Mouse (Mus musculus) heart, postnatal 0 days (tissue): ENCODE data around the gene Ccser1. TPM values are rescaled to one million over a fixed set of nuclear protein-coding genes. Genes with fewer than 3 reads are reported as not detected.

Experiments used
- ATAC-seq: fragments of 200-750 bp; cut with Nextera tagmentation; 2 replicates; pipeline ENCODE4 v1.8.0; 2017; ENCODE audit warnings: low read depth, moderate number of reproducible peaks, moderate library complexity; ENCODE audit not compliant: insufficient read depth
- DNase-seq: peaks from one replicate; pipeline ENCODE4 v3.0.0-alpha.2; 2016; ENCODE audit warnings: low spot score
- H3K27ac ChIP-seq: fragments of 300-500 bp; sonication (generic); 2 replicates; pipeline ENCODE4 v1.5.1; 2014; ENCODE audit warnings: low read depth, mild to moderate bottlenecking
- H3K27me3 ChIP-seq: fragments of 300-500 bp; sonication (generic); 2 replicates; pipeline ENCODE4 v1.6.1; 2014; ENCODE audit warnings: low read length, mixed read lengths; ENCODE audit not compliant: control insufficient read depth, insufficient read depth
- H3K36me3 ChIP-seq: fragments of 300-500 bp; sonication (generic); replicated peaks from 2 replicates; pipeline ENCODE4 v1.6.1; 2014; ENCODE audit warnings: low read length, mixed read lengths; ENCODE audit not compliant: control insufficient read depth, insufficient read depth
- H3K4me1 ChIP-seq: fragments of 300-500 bp; sonication (generic); 2 replicates; pipeline ENCODE4 v1.6.1; 2014; ENCODE audit warnings: antibody characterized with exemption; ENCODE audit not compliant: control insufficient read depth, insufficient read depth
- H3K4me2 ChIP-seq: fragments of 300-500 bp; sonication (generic); 2 replicates; pipeline ENCODE4 v1.6.1; 2014; ENCODE audit warnings: low read depth, mild to moderate bottlenecking, low read length, moderate library complexity
- H3K4me3 ChIP-seq: fragments of 300-500 bp; sonication (generic); 2 replicates; pipeline ENCODE4 v1.5.1; 2014; ENCODE audit warnings: low read depth, low read length
- H3K9ac ChIP-seq: fragments of 300-500 bp; sonication (generic); replicated peaks from 2 replicates; pipeline ENCODE4 v1.6.1; 2014; ENCODE audit warnings: low read depth, low read length, mixed read lengths
- H3K9me3 ChIP-seq: fragments of 300-500 bp; sonication (generic); replicated peaks from 2 replicates; pipeline ENCODE4 v1.6.1; 2016; ENCODE audit warnings: low read length; ENCODE audit not compliant: control insufficient read depth
- CTCF ChIP-seq: IDR thresholded peaks from 2 replicates; pipeline ENCODE4 v1.5.1; 2016; ENCODE audit warnings: antibody characterized with exemption, control low read depth, low read depth
- EP300 ChIP-seq: IDR thresholded peaks from 2 replicates; pipeline ENCODE4 v1.6.1; 2016; ENCODE audit warnings: antibody characterized with exemption, low read depth
- WGBS: fragments of 180-500 bp; shearing (Covaris S2); extraction: QIAGEN DNeasy Blood & Tissue Kit; methylation state at CpG from one replicate; pipeline ENCODE4 v1.1.7; 2014; 5-methylcytosine and 5-hydroxymethylcytosine counted together
- polyA plus RNA-seq: library from polyadenylated mRNA; unstranded; fragments of >200 nt; fragmentation: Nextera tagmentation; extraction: Ambion mirVana; gene quantifications from 2 replicates; pipeline ENCODE4 v1.2.1, GENCODE M21; 2015
- total RNA-seq: library from RNA; depleted of rRNA; stranded (reverse); fragments of >200 nt; gene quantifications from 2 replicates; pipeline ENCODE4 v1.2.3, GENCODE M21; 2014; ENCODE audit warnings: low replicate concordance

Ccser1 gene
- total and polyA plus RNA-seq, 2 experiments from 2014 or later, result 0.34 to 1.4 TPM

GRCm38 (mm10) chr6:61179641-61179948 lies 529 bp upstream of the Ccser1 start:
- Histone ChIP-seq H3K27ac (0 out of 2 replicates have a peak overlapping the region, but pooled peaks have one; percentile 43), H3K36me3 (no peaks in the 10 kb centered on the region), H3K4me1 (no peaks in the 10 kb centered on the region), H3K9ac (no peak overlapping the region; the same call in 1 of the 2 replicates), H3K27me3 (peaks cover 7% of the 10 kb centered on the region; the same call in 1 of the 2 replicates), H3K4me2 (peak overlapping the region; percentile 96), H3K9me3 (no peaks in the 10 kb centered on the region), H3K4me3 (peak overlapping the region; percentile 67)
- WGBS, result 7% methylated on average over 5 of the region's 5 CpGs
- TF ChIP-seq EP300 (no peak), CTCF (no peak)
- ATAC-seq (peak; percentile 48), DNase-seq (no peak)

DNA sequence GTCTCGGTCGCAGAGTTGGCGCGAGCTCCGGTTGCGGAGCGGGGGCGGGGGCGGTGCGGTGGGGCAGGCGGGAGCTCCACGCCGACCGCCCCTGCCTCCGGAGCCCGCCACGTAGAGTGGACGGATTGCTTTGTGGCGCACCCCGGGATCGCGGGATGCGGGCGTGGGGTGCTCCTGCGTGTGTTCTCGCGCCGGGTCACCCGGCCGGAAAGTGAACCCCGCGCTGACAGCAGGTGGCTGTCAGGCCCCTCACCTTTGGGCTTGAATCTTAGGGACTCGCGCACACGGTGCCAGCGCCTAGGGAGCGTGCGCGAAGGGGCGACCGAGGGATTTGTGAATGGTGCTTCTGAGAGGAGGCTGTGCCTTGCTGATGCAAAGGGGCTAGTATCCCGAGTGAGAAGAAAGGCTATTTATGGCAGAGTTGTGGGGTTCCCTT lies 650 bp downstream of the Ccser1 start:
- H3K27ac ChIP-seq, result no peak overlapping the region
- TF ChIP-seq EP300, result no peak
- no peak for TF ChIP-seq CTCF
- no peaks in the 10 kb centered on the region for H3K9me3 ChIP-seq
- H3K4me3 ChIP-seq, result peak overlapping the region; percentile 67
- H3K27me3 ChIP-seq, result peaks cover 7% of the 10 kb centered on the region; the same call in 1 of the 2 replicates
- DNase-seq (no peak), ATAC-seq (peak; percentile 14; the same call in 1 of the 2 replicates)
- H3K4me1 ChIP-seq, result no peaks in the 10 kb centered on the region
- H3K36me3 ChIP-seq, result no peaks in the 10 kb centered on the region
- H3K4me2 ChIP-seq, result peak overlapping the region; percentile 96
- under 1% methylated on average over 34 of the region's 42 CpGs for WGBS
- peak overlapping the region; percentile 42 for H3K9ac ChIP-seq

- 33% methylated on average over 2 of the region's 2 CpGs for WGBS
- no peak overlapping the region for H3K9ac ChIP-seq
- H3K27ac ChIP-seq, result no peak overlapping the region
- H3K9me3 ChIP-seq, result no peaks in the 10 kb centered on the region
- ATAC-seq (no peak), DNase-seq (no peak)
- no peak overlapping the region for H3K4me3 ChIP-seq
- no peaks in the 10 kb centered on the region for H3K27me3 ChIP-seq
- H3K36me3 ChIP-seq, result no peaks in the 10 kb centered on the region
- H3K4me2 ChIP-seq, result no peak overlapping the region
- TF ChIP-seq CTCF (no peak), EP300 (no peak)
- no peaks in the 10 kb centered on the region for H3K4me1 ChIP-seq
These were observed 8.9 kb downstream of the Ccser1 start for GRCm38 (mm10) chr6:61189029-61189428.

DNA sequence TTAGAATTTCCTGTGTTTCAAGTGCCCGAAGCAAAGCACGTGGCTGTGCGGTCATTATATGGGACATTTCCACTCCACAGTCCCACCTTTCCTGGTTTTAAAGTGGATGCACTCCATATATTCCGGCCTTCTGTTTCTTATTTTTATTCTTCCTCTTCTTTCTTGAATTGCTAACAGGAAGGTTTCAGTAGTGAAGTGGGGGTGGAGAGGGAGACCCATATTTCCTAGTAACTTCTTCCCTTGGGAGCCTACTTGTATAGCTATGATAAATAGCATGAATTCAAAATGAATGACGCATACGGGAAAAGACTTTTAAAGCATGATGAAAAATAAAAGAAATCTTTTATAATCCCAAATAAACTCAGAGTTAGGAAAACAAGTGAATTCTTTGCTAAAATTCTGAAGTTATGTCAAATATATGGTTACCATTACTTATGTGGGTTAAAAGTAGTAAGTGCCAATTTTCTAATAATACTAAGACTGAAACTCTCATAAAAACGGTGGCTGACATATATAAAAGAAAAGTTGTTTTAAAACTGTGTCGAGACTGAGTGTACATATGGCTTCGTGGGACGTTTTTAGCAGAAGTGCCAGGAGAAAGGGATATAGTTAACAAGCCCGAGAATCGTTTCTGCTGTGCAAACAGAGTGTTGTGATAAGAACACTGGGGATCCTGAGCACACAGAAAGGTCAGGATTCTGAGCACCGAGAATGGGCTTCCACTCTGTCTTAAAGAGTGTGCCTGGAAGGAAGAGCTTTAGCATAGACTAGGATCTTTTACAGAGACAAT lies 11.7 kb downstream of the Ccser1 start:
- Histone ChIP-seq H3K4me1 (no peaks in the 10 kb centered on the region), H3K27ac (no peak overlapping the region), H3K36me3 (no peaks in the 10 kb centered on the region), H3K27me3 (no peaks in the 10 kb centered on the region), H3K9me3 (no peaks in the 10 kb centered on the region), H3K4me3 (no peak overlapping the region), H3K4me2 (no peak overlapping the region), H3K9ac (no peak overlapping the region)
- no peak for ATAC-seq
- 51% methylated on average over 13 of the region's 13 CpGs for WGBS
- TF ChIP-seq EP300, result no peak
- TF ChIP-seq CTCF, result no peak
- DNase-seq, result no peak

GRCm38 (mm10) chr6:61203344-61203743 lies 23.2 kb downstream of the Ccser1 start:
- Histone ChIP-seq H3K27ac (no peak overlapping the region), H3K9ac (no peak overlapping the region), H3K27me3 (no peaks in the 10 kb centered on the region), H3K4me1 (no peaks in the 10 kb centered on the region), H3K9me3 (no peaks in the 10 kb centered on the region), H3K4me3 (no peak overlapping the region), H3K4me2 (no peak overlapping the region), H3K36me3 (no peaks in the 10 kb centered on the region)
- ATAC-seq, result no peak
- WGBS, result 47% methylated on average over 1 of the region's 1 CpGs
- no peak for DNase-seq
- no peak for TF ChIP-seq CTCF

DNA sequence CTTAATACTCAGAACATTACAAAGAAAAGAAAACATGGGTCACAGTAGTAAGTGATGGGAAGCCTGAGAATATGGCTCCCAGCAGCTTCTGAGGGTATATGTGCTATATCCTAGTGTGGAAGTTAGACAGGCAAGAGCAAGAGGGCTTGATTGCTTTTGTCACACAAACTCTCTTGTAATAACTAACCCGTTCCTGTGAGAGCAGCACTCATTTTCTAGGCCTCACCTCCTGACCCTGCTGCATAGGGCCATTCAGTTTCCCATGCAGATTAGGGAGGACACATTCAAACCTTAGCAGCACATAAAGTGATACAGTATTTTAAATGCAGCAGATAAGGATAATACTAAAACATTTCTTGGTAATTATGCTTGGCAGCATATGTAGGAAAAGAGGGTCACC lies 25.9 kb downstream of the Ccser1 start:
- H3K36me3 ChIP-seq, result no peaks in the 10 kb centered on the region
- no peak overlapping the region for H3K27ac ChIP-seq
- TF ChIP-seq CTCF, result no peak
- TF ChIP-seq EP300, result no peak
- H3K9me3 ChIP-seq, result no peaks in the 10 kb centered on the region
- H3K4me2 ChIP-seq, result no peak overlapping the region
- WGBS, result 45% methylated on average over 1 of the region's 1 CpGs
- no peaks in the 10 kb centered on the region for H3K4me1 ChIP-seq
- ATAC-seq (no peak), DNase-seq (no peak)
- H3K9ac ChIP-seq, result no peak overlapping the region
- H3K4me3 ChIP-seq, result no peak overlapping the region
- no peaks in the 10 kb centered on the region for H3K27me3 ChIP-seq
